ENCODE assay signal across 24 mouse cellular contexts in genomic region chr11:80698721-80699120, GRCm38 (mm10).
DNase-seq lines count a peak whose midpoint lies in the region; ATAC-seq and TF ChIP-seq lines count a peak whose summit lies in the region.
"Had no signal": no experiment of that assay in that cellular context is flagged by ENCODE, and none has a peak within 500 bp of the region (broad histone marks: within the 10 kb centered on the region; RNA-seq: fewer than 3 reads in every experiment).

No protein-coding gene starts in this region.

- TF ChIP-seq EP300 in MEL (IDR thresholded peaks at IDR 0.05; ENCODE audit: low read depth in 1 of 2, low read length in 2 of 2): peak; percentile 11 to 76; a peak in 3 of 4 replicates

- H3K27ac ChIP-seq in intestine, embryonic 14.5 days (ENCODE audit: low read depth): no peak overlapping the region
- H3K27ac ChIP-seq in intestine, embryonic 16.5 days (ENCODE audit: low read length): no peak overlapping the region
- peak overlapping the region; percentile 88 for H3K27ac ChIP-seq in MEL (ENCODE audit: control insufficient read depth, low read depth, low read length)
- H3K27ac ChIP-seq in midbrain, embryonic 15.5 days: no peak overlapping the region
- H3K27ac ChIP-seq: embryonic facial prominence, embryonic 13.5 days; embryonic facial prominence, embryonic 15.5 days; forebrain, embryonic 10.5 days; forebrain, embryonic 12.5 days had no signal

- TF ChIP-seq CTCF in MEL (IDR thresholded peaks at IDR 0.05 in 2 of 3, conservative IDR thresholded peaks at IDR 0.05 in 1 of 3; ENCODE audit: control insufficient read depth in 1 of 3, insufficient read depth in 1 of 3, low read depth in 2 of 3, low read length in 3 of 3, poor library complexity in 1 of 3, severe bottlenecking in 1 of 3): no peak

- DNase-seq in intestine, embryonic 14.5 days (ENCODE audit: low spot score): peak; percentile 10
- DNase-seq in MEL (ENCODE audit: low read depth, low spot score): no peak
- no peak for DNase-seq in layer of hippocampus, adult 18-20 months (ENCODE audit: low spot score in 2 of 2)
- no peak for DNase-seq in cerebellum, adult 11-12 months
- DNase-seq: adrenal gland, adult 2 months; adrenal gland, postnatal 10 days; adrenal gland, postnatal 25 days; cerebellum, adult 11 months; cerebellum, adult 2 months; cerebellum, adult 9-10 months; cerebellum, postnatal 10 days; cerebellum, postnatal 36 days; embryo, embryonic 11 days had no signal

- H3K9ac ChIP-seq in intestine, embryonic 14.5 days (ENCODE audit: low read length): no peak overlapping the region
- no peak overlapping the region for H3K9ac ChIP-seq in intestine, embryonic 16.5 days (ENCODE audit: low read depth, low read length)
- peak overlapping the region; percentile 25 for H3K9ac ChIP-seq in MEL (ENCODE audit: control insufficient read depth, low read depth, low read length, poor library complexity, severe bottlenecking)
- H3K9ac ChIP-seq in midbrain, embryonic 15.5 days: no peak overlapping the region
- H3K9ac ChIP-seq: embryonic facial prominence, embryonic 13.5 days; embryonic facial prominence, embryonic 15.5 days; forebrain, embryonic 12.5 days had no signal

- H3K36me3 ChIP-seq in intestine, embryonic 14.5 days (ENCODE audit: control insufficient read depth, insufficient read depth, low read length): no peaks in the 10 kb centered on the region
- H3K36me3 ChIP-seq in intestine, embryonic 16.5 days (ENCODE audit: control insufficient read depth, insufficient read depth, low read length): no peaks in the 10 kb centered on the region
- H3K36me3 ChIP-seq in MEL (ENCODE audit: control insufficient read depth in 1 of 2, insufficient read depth in 2 of 2, low read length in 2 of 2): peaks cover 0 to 48% of the 10 kb centered on the region in 2 experiments; a peak in 2 of 4 replicates
- no peaks in the 10 kb centered on the region for H3K36me3 ChIP-seq in midbrain, embryonic 15.5 days (replicated peaks)
- H3K36me3 ChIP-seq: embryonic facial prominence, embryonic 13.5 days; embryonic facial prominence, embryonic 15.5 days; forebrain, embryonic 10.5 days; forebrain, embryonic 12.5 days; G1E had no signal

- 73% methylated on average over 3 of the region's 3 CpGs for WGBS in intestine, embryonic 14.5 days
- WGBS in intestine, embryonic 16.5 days: 72% methylated on average over 3 of the region's 3 CpGs
- WGBS in midbrain, embryonic 15.5 days: 75% methylated on average over 3 of the region's 3 CpGs

- TF ChIP-seq RAD21 in MEL (IDR thresholded peaks at IDR 0.05; ENCODE audit: low read depth, low read length): no peak

- ATAC-seq in intestine, embryonic 14.5 days (replicated peaks; ENCODE audit: low FRiP score, low TSS enrichment, low read depth): no peak
- no peak for ATAC-seq in intestine, embryonic 16.5 days
- peak; percentile 50 for ATAC-seq in megakaryocyte-erythroid progenitor cell, adult 5-6 weeks (replicated peaks; ENCODE audit: low FRiP score, low TSS enrichment, poor library complexity, severe bottlenecking)
- ATAC-seq in midbrain, embryonic 15.5 days (replicated peaks): no peak
- ATAC-seq: forebrain, embryonic 14.5 days; forebrain, embryonic 16.5 days had no signal

- TF ChIP-seq POLR2A in MEL (IDR thresholded peaks at IDR 0.05; ENCODE audit: control insufficient read depth in 1 of 2, insufficient read depth in 1 of 2, low read depth in 1 of 2, low read length in 2 of 2, poor library complexity in 1 of 2): no peak

- no peak overlapping the region for H3K4me3 ChIP-seq in intestine, embryonic 14.5 days (ENCODE audit: low read depth, low read length)
- no peak overlapping the region for H3K4me3 ChIP-seq in intestine, embryonic 16.5 days (ENCODE audit: low read length)
- H3K4me3 ChIP-seq in MEL (ENCODE audit: control insufficient read depth in 1 of 2, insufficient read depth in 1 of 2, low read depth in 2 of 2, low read length in 2 of 2): peak overlapping the region; percentile 24 to 41; a peak in 3 of 4 replicates
- H3K4me3 ChIP-seq in midbrain, embryonic 15.5 days: no peak overlapping the region
- H3K4me3 ChIP-seq: embryonic facial prominence, embryonic 13.5 days; embryonic facial prominence, embryonic 15.5 days; erythroblast, embryonic 14.5 days; forebrain, embryonic 10.5 days; forebrain, embryonic 12.5 days had no signal

- no peaks in the 10 kb centered on the region for H3K4me1 ChIP-seq in intestine, embryonic 14.5 days (replicated peaks; ENCODE audit: control insufficient read depth, insufficient read depth, low read length)
- 0 out of 2 replicates have a peak, but pooled peaks cover 3% of the 10 kb centered on the region for H3K4me1 ChIP-seq in intestine, embryonic 16.5 days (ENCODE audit: control insufficient read depth, insufficient read depth, low read length)
- H3K4me1 ChIP-seq in MEL (ENCODE audit: control insufficient read depth in 1 of 2, insufficient read depth in 2 of 2, low read length in 2 of 2): peaks cover 30 to 35% of the 10 kb centered on the region in 2 experiments
- no peaks in the 10 kb centered on the region for H3K4me1 ChIP-seq in midbrain, embryonic 15.5 days
- H3K4me1 ChIP-seq: embryonic facial prominence, embryonic 13.5 days; embryonic facial prominence, embryonic 15.5 days; forebrain, embryonic 12.5 days had no signal

- no peak overlapping the region for H3K4me2 ChIP-seq in intestine, embryonic 14.5 days (ENCODE audit: low read length)
- no peak overlapping the region for H3K4me2 ChIP-seq in intestine, embryonic 16.5 days (ENCODE audit: low read depth, low read length)
- H3K4me2 ChIP-seq in midbrain, embryonic 15.5 days: no peak overlapping the region
- H3K4me2 ChIP-seq: embryonic facial prominence, embryonic 13.5 days; embryonic facial prominence, embryonic 15.5 days; forebrain, embryonic 12.5 days had no signal

- H3K9me3 ChIP-seq in intestine, embryonic 14.5 days (ENCODE audit: control insufficient read depth, low read length): no peaks in the 10 kb centered on the region
- H3K9me3 ChIP-seq in intestine, embryonic 16.5 days (ENCODE audit: control insufficient read depth, low read length): no peaks in the 10 kb centered on the region
- no peaks in the 10 kb centered on the region for H3K9me3 ChIP-seq in MEL (replicated peaks; ENCODE audit: insufficient read depth, low read length)
- H3K9me3 ChIP-seq in midbrain, embryonic 15.5 days: no peaks in the 10 kb centered on the region
- H3K9me3 ChIP-seq: embryonic facial prominence, embryonic 13.5 days; embryonic facial prominence, embryonic 15.5 days; forebrain, embryonic 10.5 days; forebrain, embryonic 12.5 days had no signal

- H3K27me3 ChIP-seq in intestine, embryonic 14.5 days (replicated peaks; ENCODE audit: control insufficient read depth, insufficient read depth, low read length): no peaks in the 10 kb centered on the region
- H3K27me3 ChIP-seq in intestine, embryonic 16.5 days (replicated peaks; ENCODE audit: control insufficient read depth, insufficient read depth, low read length): no peaks in the 10 kb centered on the region
- H3K27me3 ChIP-seq in MEL (ENCODE audit: control insufficient read depth in 1 of 2, insufficient read depth in 2 of 2, low read length in 2 of 2): no peaks in the 10 kb centered on the region
- H3K27me3 ChIP-seq in midbrain, embryonic 15.5 days (replicated peaks): no peaks in the 10 kb centered on the region; the same call in 1 of the 2 replicates
- H3K27me3 ChIP-seq: embryonic facial prominence, embryonic 13.5 days; embryonic facial prominence, embryonic 15.5 days; forebrain, embryonic 12.5 days had no signal

- no peaks in the 10 kb centered on the region; the same call in 1 of the 2 replicates for H3K79me2 ChIP-seq in MEL (ENCODE audit: control insufficient read depth, insufficient read depth, low read length, poor library complexity)

TF ChIP-seq in MEL, 35 proteins besides CTCF, POLR2A, EP300 and RAD21 (continues in another document):
- TF ChIP-seq MAZ (IDR thresholded peaks at IDR 0.05; ENCODE audit: low read depth, low read length) (peak; percentile 38; the same call in 1 of the 2 replicates), ZC3H11A (IDR thresholded peaks at IDR 0.05; ENCODE audit: low read depth, low read length) (no peak), E2F4 (IDR thresholded peaks at IDR 0.05; ENCODE audit: borderline replicate concordance, low read depth, low read length) (no peak), POLR2AphosphoS2 (IDR thresholded peaks at IDR 0.05; ENCODE audit: low read length) (no peak), MEF2A (IDR thresholded peaks at IDR 0.05; ENCODE audit: extremely low read depth, insufficient replicate concordance, low read depth, low read length, poor library complexity, severe bottlenecking) (no peak), MYC (IDR thresholded peaks at IDR 0.05; ENCODE audit: low read depth, low read length) (no peak), UBTF (IDR thresholded peaks at IDR 0.05; ENCODE audit: borderline replicate concordance, insufficient read depth, low read depth, low read length) (no peak), TCF12 (IDR thresholded peaks at IDR 0.05; ENCODE audit: low read depth, low read length) (peak; percentile 79), MAX (IDR thresholded peaks at IDR 0.05; ENCODE audit: low read length) (no peak), ZMIZ1 (IDR thresholded peaks at IDR 0.05; ENCODE audit: low read depth, low read length) (no peak), SMC3 (IDR thresholded peaks at IDR 0.05; ENCODE audit: low read depth, low read length) (no peak; the same call in none of the 2 replicates), BHLHE40 (IDR thresholded peaks at IDR 0.05; ENCODE audit: borderline replicate concordance, low read depth, low read length) (no peak), ZKSCAN1 (IDR thresholded peaks at IDR 0.05; ENCODE audit: low read depth, low read length) (no peak; the same call in 1 of the 2 replicates), SIN3A (IDR thresholded peaks at IDR 0.05; ENCODE audit: low read length) (peak; percentile 53; the same call in 1 of the 2 replicates), CHD2 (IDR thresholded peaks at IDR 0.05; ENCODE audit: low read length) (no peak), TAL1 (IDR thresholded peaks at IDR 0.05; ENCODE audit: low read length) (no peak), MAFK (IDR thresholded peaks at IDR 0.05; ENCODE audit: borderline replicate concordance, low read depth, low read length) (peak; percentile 18; the same call in 1 of the 2 replicates), USF1 (IDR thresholded peaks at IDR 0.05; ENCODE audit: low read depth, low read length) (no peak), ZNF384 (IDR thresholded peaks at IDR 0.05; ENCODE audit: low read depth, low read length) (peak; percentile 93), ETS1 (IDR thresholded peaks at IDR 0.05; ENCODE audit: low read depth, low read length) (peak; percentile 93), NELFE (IDR thresholded peaks at IDR 0.05; ENCODE audit: low read depth, low read length) (no peak), POLR2AphosphoS5 (IDR thresholded peaks at IDR 0.05; ENCODE audit: borderline replicate concordance, low read depth, low read length) (no peak), HCFC1 (IDR thresholded peaks at IDR 0.05; ENCODE audit: low read depth, low read length) (no peak), TBP (IDR thresholded peaks at IDR 0.05; ENCODE audit: low read depth, low read length) (no peak), GATA1 (IDR thresholded peaks at IDR 0.05; ENCODE audit: low read depth, low read length) (no peak; the same call in 1 of the 2 replicates)

Comparison
In these comparisons a context has a peak if more than half of its experiments do, and no peak if none do; other contexts are left out.
1. H3K4me3 ChIP-seq: peak in MEL (2 of 2); none in intestine, embryonic 14.5 days (single experiment), intestine, embryonic 16.5 days (single experiment) and midbrain, embryonic 15.5 days (single experiment).